Mouse (Mus musculus) erythroid progenitor cell, adult 5-6 weeks (primary cell): ENCODE results near the gene Nphp3. TPM values are rescaled to one million over a fixed set of nuclear protein-coding genes. Genes with fewer than 3 reads are reported as not detected.

Source experiments
- ATAC-seq: replicated peaks from 2 replicates; pipeline ENCODE4 v1.8.0; 2016; ENCODE audit warnings: moderate number of reproducible peaks, mild to moderate bottlenecking, moderate TSS enrichment, inconsistent platforms; ENCODE audit not compliant: poor library complexity, low FRiP score, severe bottlenecking
- total RNA-seq, 2 experiments: library from RNA; stranded (forward) in 1 of 2; stranded (reverse) in 1 of 2; fragments of 150-400 nt in 1 of 2; fragments of 186-747, 209-891 nt in 1 of 2; gene quantifications; 2 replicates each; pipeline versions ENCODE4 v1.2.3 to v1.2.4; 2015 to 2017; ENCODE audit warnings: low replicate concordance in 2 of 2

The Nphp3 gene
- total RNA-seq (2015; ENCODE audit: low replicate concordance): not detected in 2 replicates
- 2.7 TPM in 1 of 2 replicates, not detected in the other for total RNA-seq (2017; ENCODE audit: low replicate concordance)

DNA sequence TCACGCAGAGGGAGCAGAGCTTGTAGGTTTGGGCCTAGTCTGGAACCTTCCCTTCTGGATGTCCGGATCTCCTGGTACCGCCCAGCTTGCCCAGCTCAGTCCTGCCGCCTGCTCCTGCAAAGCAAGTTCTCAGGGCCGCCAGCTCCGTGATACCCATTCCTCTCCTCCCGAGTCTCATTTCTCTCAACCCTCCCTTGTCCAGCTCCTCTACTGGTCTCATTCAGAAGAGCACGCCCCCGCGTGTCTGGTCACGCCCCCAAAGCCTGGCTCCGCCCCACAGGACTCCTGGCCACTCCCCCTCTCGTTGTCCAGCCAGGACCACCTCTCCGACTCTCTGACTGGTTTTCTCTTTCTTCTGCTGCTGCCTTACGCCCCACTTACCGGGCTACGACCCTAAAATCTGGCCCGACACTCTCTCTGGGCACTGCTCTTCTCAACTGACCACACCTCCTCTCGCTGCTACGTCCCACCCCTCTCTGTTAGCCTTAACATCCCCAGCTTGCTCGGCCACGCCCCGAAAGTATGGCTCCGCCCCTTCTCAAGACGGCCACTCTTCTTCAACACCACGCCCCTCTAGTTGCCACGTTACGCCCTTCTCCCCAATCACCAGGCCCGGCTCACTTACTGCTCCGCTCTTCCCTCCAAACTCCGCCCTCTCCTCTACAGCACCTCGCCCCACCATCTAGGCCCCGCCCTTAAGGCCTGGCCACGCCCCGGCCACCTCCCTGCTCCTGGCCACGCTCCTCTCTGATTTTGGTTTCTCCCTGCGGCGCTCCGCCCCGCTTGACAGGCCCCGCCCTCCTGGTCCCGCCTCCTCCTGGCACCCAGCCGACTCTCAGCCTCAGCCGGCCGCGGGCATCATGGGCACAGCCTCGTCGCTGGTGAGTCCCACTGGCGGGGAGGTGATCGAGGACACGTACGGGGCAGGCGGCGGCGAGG, at the start of gene Nphp3:
Gene Nphp3 (plus strand): TSS at position 624 of the 939 bp plus-strand sequence.
- peak; percentile 95 for ATAC-seq

- no peak for ATAC-seq
Observed at GRCm38 (mm10) chr9:103958722-103959121, 43.6 kb upstream of the Nphp3 start.

- ATAC-seq: no peak
Observed at GRCm38 (mm10) chr9:103959989-103960388, 42.4 kb upstream of the Nphp3 start.

GRCm38 (mm10) chr9:103996496-103996895, 5.8 kb upstream of the Nphp3 start:
- ATAC-seq: no peak

- ATAC-seq: no peak
Observed at GRCm38 (mm10) chr9:104000601-104001000, 1.7 kb upstream of the Nphp3 start.

DNA sequence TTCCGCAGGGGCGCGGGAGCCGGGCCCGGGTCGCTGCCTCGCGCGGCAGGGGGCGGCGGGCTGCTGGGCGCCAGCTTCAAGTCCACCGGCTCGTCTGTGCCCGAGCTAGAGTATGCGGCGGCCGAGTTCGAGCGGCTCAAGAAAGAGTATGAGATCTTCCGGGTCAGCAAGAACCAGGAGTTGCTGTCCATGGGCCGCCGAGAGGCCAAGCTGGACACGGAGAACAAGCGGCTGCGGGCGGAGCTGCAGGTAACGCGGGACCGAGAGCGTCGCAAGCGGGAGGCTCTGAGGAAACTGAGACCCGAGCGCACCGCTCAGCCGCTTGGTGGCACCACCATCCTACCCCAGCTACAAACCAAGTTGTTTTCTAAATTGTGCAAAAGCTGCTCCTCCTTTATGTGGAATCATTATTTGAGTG, 578 bp downstream of the Nphp3 start:
- no peak for ATAC-seq

- no peak for ATAC-seq
Observed at GRCm38 (mm10) chr9:104014526-104014925, 12.2 kb downstream of the Nphp3 start.

DNA sequence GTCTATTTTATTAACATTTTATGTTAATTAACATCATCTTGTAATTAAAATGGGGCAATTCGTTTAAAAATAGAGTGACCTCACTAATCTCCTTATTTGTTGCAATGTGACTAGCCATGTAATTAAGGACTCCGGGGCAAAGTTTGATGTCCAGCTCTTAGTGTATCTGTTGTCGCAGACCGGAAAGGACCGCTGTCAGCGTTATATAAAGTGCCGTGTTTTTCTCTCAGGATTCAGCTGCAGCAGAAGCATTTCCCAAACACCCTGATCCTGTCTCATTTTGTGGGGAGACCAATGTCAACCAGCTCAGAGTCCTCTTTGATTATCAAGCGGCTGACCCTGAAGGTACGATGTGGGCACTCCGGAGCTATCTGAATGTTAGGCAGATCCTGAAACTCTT, 18.7 kb downstream of the Nphp3 start:
- ATAC-seq: no peak

DNA sequence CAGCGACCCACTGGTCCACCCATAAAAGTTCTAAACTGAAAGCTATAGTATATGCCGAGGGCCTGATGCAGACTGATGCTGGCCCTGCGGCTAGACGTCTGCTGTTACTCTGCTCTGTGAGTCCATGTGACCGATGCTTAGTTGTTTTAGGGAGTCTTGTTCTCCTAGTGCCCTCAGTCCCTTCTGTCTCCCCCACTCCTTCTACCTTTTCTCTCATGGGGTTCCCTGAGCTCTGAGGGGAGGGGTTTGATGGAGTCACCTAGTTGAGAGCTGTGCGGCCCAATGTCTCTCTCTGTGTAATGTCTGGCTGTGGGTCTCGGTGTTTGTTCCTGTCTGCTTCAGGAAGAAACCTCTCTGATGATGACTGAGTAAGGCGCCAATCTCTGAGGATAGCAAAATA, 24.8 kb downstream of the Nphp3 start:
- ATAC-seq: no peak

GRCm38 (mm10) chr9:104029861-104030260, 27.5 kb downstream of the Nphp3 start:
- no peak for ATAC-seq

- no peak for ATAC-seq
Observed at GRCm38 (mm10) chr9:104034231-104034630, 31.9 kb downstream of the Nphp3 start.

GRCm38 (mm10) chr9:104034718-104035117, 32.4 kb downstream of the Nphp3 start:
- ATAC-seq: no peak

GRCm38 (mm10) chr9:104035261-104036015, 33.1 kb downstream of the Nphp3 start:
- ATAC-seq: 0 out of 2 replicates have a peak, but pooled peaks have one; percentile 65

- ATAC-seq: no peak
Observed at GRCm38 (mm10) chr9:104038266-104038665, 35.9 kb downstream of the Nphp3 start.

- no peak for ATAC-seq
Observed at GRCm38 (mm10) chr9:104039031-104039695, 36.8 kb downstream of the Nphp3 start.

DNA sequence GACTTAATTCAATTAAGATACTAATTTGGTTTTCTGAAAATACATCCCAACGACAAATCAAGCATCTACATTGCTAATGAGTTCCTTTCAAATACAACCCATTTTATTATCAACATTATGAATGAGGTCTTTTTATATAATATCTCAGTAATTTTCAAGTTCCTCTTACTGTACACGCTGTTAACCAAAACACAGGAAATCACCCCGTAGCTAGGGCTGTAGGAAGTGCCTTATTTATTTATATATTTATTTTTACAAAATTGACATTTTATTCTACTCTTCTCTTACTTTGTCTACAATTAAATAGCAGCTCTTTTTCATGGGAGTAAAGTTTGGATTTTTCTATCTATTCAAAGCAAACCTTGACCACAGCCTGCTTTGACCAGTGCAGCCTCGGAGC, 37.4 kb downstream of the Nphp3 start:
- ATAC-seq: no peak

DNA sequence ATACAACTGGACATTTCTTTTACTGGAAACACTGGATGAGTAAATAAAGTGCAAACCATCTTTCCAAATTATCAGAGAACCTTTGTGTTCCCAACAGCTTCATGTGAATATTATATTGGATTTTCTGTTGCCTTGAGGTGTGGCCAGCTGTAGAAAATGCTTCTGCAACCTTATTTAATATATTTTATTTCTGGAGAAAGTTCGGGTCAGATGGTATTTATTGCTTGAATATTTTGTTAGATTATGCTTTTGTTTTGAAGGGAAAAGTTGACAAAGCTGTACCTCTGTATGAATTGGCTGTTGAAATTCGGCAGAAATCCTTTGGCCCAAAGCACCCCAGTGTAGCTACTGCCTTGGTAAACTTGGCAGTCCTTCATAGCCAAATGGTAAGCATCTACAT, 38.0 kb downstream of the Nphp3 start, which contains the start of gene Gm28305:
Gene Gm28305 (plus strand): TSS at position 301 of the 400 bp plus-strand sequence.
- ATAC-seq: no peak

GRCm38 (mm10) chr9:104043676-104044075, 41.3 kb downstream of the Nphp3 start:
- no peak for ATAC-seq

- ATAC-seq: 0 out of 2 replicates have a peak, but pooled peaks have one; percentile 42
Observed at GRCm38 (mm10) chr9:104051028-104051427, 48.7 kb downstream of the Nphp3 start.
